9 mouse cellular contexts compared by ENCODE assay signal in genomic region chr11:85840803-85841145, GRCm38 (mm10). TPM values are rescaled to one million over a fixed set of nuclear protein-coding genes. Genes with fewer than 3 reads are reported as not detected.
DNase-seq lines count a peak whose midpoint lies in the region; ATAC-seq and TF ChIP-seq lines count a peak whose summit lies in the region.
"Had no signal": no experiment of that assay in that cellular context is flagged by ENCODE, and none has a peak within 500 bp of the region (broad histone marks: within the 10 kb centered on the region; RNA-seq: fewer than 3 reads in every experiment).

No protein-coding gene starts in this region.

- peak overlapping the region; percentile 93 for H3K9ac ChIP-seq in lung, embryonic 16.5 days (ENCODE audit: low read length)
- H3K9ac ChIP-seq in intestine, postnatal 0 days (ENCODE audit: low read depth, low read length) = 0 out of 2 replicates have a peak overlapping the region, but pooled peaks have one; percentile 4
- no peak overlapping the region for H3K9ac ChIP-seq in neural tube, embryonic 15.5 days (replicated peaks)

- no peaks in the 10 kb centered on the region for H3K9me3 ChIP-seq in lung, embryonic 16.5 days (ENCODE audit: control insufficient read depth, low read length)
- H3K9me3 ChIP-seq in intestine, postnatal 0 days (ENCODE audit: control insufficient read depth) = no peaks in the 10 kb centered on the region
- no peaks in the 10 kb centered on the region for H3K9me3 ChIP-seq in neural tube, embryonic 15.5 days (replicated peaks)

- H3K4me1 ChIP-seq in lung, embryonic 16.5 days (replicated peaks; ENCODE audit: control insufficient read depth, insufficient read depth, low read length) = peaks cover 18% of the 10 kb centered on the region
- H3K4me1 ChIP-seq in intestine, postnatal 0 days (replicated peaks; ENCODE audit: control insufficient read depth, insufficient read depth, low read length) = peaks cover 10% of the 10 kb centered on the region
- peaks cover 46% of the 10 kb centered on the region for H3K4me1 ChIP-seq in neural tube, embryonic 15.5 days

- no peak for ATAC-seq in CD4-positive, CD25-positive, alpha-beta regulatory T cell, adult 4 months
- ATAC-seq in lung, embryonic 16.5 days (ENCODE audit: low read depth) = no peak
- ATAC-seq in intestine, postnatal 0 days = no peak
- ATAC-seq in neural tube, embryonic 15.5 days (ENCODE audit: low FRiP score) = no peak

- peak overlapping the region; percentile 91 for H3K4me2 ChIP-seq in lung, embryonic 16.5 days (ENCODE audit: low read depth, low read length)
- peak overlapping the region; percentile 90 for H3K4me2 ChIP-seq in intestine, postnatal 0 days (replicated peaks; ENCODE audit: low read depth)
- H3K4me2 ChIP-seq in neural tube, embryonic 15.5 days = peak overlapping the region; percentile 28

- H3K27ac ChIP-seq in lung, embryonic 16.5 days (ENCODE audit: low read length) = peak overlapping the region; percentile 96
- no peak overlapping the region for H3K27ac ChIP-seq in intestine, postnatal 0 days (ENCODE audit: low read depth, low read length)
- no peak overlapping the region for H3K27ac ChIP-seq in neural tube, embryonic 15.5 days (replicated peaks)

- H3K4me3 ChIP-seq in lung, embryonic 16.5 days (ENCODE audit: low read length) = peak overlapping the region; percentile 73
- peak overlapping the region; percentile 2; the same call in 1 of the 2 replicates for H3K4me3 ChIP-seq in intestine, postnatal 0 days (ENCODE audit: low read depth, low read length)
- 0 out of 2 replicates have a peak overlapping the region, but pooled peaks have one; percentile 12 for H3K4me3 ChIP-seq in neural tube, embryonic 15.5 days (replicated peaks)

- peaks cover 49% of the 10 kb centered on the region for H3K27me3 ChIP-seq in lung, embryonic 16.5 days (ENCODE audit: control insufficient read depth, insufficient read depth, low read depth, low read length)
- peaks cover 81% of the 10 kb centered on the region for H3K27me3 ChIP-seq in intestine, postnatal 0 days (replicated peaks; ENCODE audit: control insufficient read depth, insufficient read depth, low read length)
- peaks cover 98% of the 10 kb centered on the region for H3K27me3 ChIP-seq in neural tube, embryonic 15.5 days (replicated peaks)

- WGBS in lung, embryonic 16.5 days = 4% methylated on average over 21 of the region's 21 CpGs
- WGBS in intestine, postnatal 0 days = 34% methylated on average over 21 of the region's 21 CpGs
- 4% methylated on average over 21 of the region's 21 CpGs for WGBS in neural tube, embryonic 15.5 days

- TF ChIP-seq CTCF in intestine, postnatal 0 days (IDR thresholded peaks at IDR 0.05; ENCODE audit: low read depth) = no peak

- peak; percentile 15 for DNase-seq in CD4-positive, CD25-positive, alpha-beta regulatory T cell, adult 2 months (ENCODE audit: low read depth, low spot score)
- no peak for DNase-seq in lung, postnatal 14 days
- DNase-seq in spleen, postnatal 4 days (ENCODE audit: low spot score in 2 of 2) = no peak
- no peak for DNase-seq in adrenal gland, adult 8-10 months

- peaks cover 3% of the 10 kb centered on the region; the same call in 1 of the 2 replicates for H3K36me3 ChIP-seq in lung, embryonic 16.5 days (ENCODE audit: control insufficient read depth, insufficient read depth, low read length)
- peaks cover 6% of the 10 kb centered on the region; the same call in 1 of the 2 replicates for H3K36me3 ChIP-seq in intestine, postnatal 0 days (ENCODE audit: control insufficient read depth, insufficient read depth)
- H3K36me3 ChIP-seq in neural tube, embryonic 15.5 days = no peaks in the 10 kb centered on the region

RNA-seq across cellular contexts. Expression of gene Tbx2, which starts 8.4 kb away (rescaled TPM):
- polyA plus RNA-seq in CD4-positive, CD25-positive, alpha-beta regulatory T cell, adult 4 months (2017; shearing (Covaris generic)) = not detected
- 24.6 and 25.1 TPM in 2 replicates for polyA plus RNA-seq in lung, embryonic 16.5 days (2015; fragmentation: Nextera tagmentation; extraction: Ambion mirVana)
- 3.0 and 3.3 TPM in 2 replicates for polyA plus RNA-seq in intestine, postnatal 0 days (2015; fragmentation: Nextera tagmentation; extraction: Ambion mirVana)
- polyA plus RNA-seq in neural tube, embryonic 15.5 days (2015; fragmentation: Nextera tagmentation; extraction: Ambion mirVana) = 1.4 and 1.5 TPM in 2 replicates
- total RNA-seq in adrenal gland, adult 8-10 months (2022) = 10 to 100 TPM; 23.4 to 30.5 (median 24.9) TPM

RNA-seq across cellular contexts. Expression of gene Gm11444, which starts 9.4 kb away (rescaled TPM):
- polyA plus RNA-seq in CD4-positive, CD25-positive, alpha-beta regulatory T cell, adult 4 months (2017; shearing (Covaris generic)) = under 1 TPM in 1 of 2 experiments, not detected in 1; 0.59 TPM
- polyA plus RNA-seq in lung, embryonic 16.5 days (2015; fragmentation: Nextera tagmentation; extraction: Ambion mirVana) = not detected in 2 replicates
- polyA plus RNA-seq in intestine, postnatal 0 days (2015; fragmentation: Nextera tagmentation; extraction: Ambion mirVana) = not detected in 2 replicates
- not detected in 2 replicates for polyA plus RNA-seq in neural tube, embryonic 15.5 days (2015; fragmentation: Nextera tagmentation; extraction: Ambion mirVana)
- total RNA-seq in adrenal gland, adult 8-10 months (2022) = not detected
- total RNA-seq: gastrocnemius, adult 8-10 months had no signal

RNA-seq across cellular contexts. Expression of gene Tbx4, which starts 45.4 kb away (rescaled TPM):
- polyA plus RNA-seq in CD4-positive, CD25-positive, alpha-beta regulatory T cell, adult 4 months (2017; shearing (Covaris generic)) = not detected
- 61.4 and 70.5 TPM in 2 replicates for polyA plus RNA-seq in lung, embryonic 16.5 days (2015; fragmentation: Nextera tagmentation; extraction: Ambion mirVana)
- polyA plus RNA-seq in intestine, postnatal 0 days (2015; fragmentation: Nextera tagmentation; extraction: Ambion mirVana) = not detected in 2 replicates
- polyA plus RNA-seq in neural tube, embryonic 15.5 days (2015; fragmentation: Nextera tagmentation; extraction: Ambion mirVana) = 0.19 and 0.29 TPM in 2 replicates
- under 1 TPM in 2 of 4 experiments, not detected in 2; 0.10 to 0.15 TPM for total RNA-seq in adrenal gland, adult 8-10 months (2022)

Comparison
In these comparisons a context has a peak if more than half of its experiments do, and no peak if none do; other contexts are left out.
1. H3K4me2 ChIP-seq: peak in every context shown above with its lines; median percentile 91 in lung, embryonic 16.5 days; 90 in intestine, postnatal 0 days; 28 in neural tube, embryonic 15.5 days.
2. H3K4me3 ChIP-seq: peak in every context shown above with its lines; median percentile 73 in lung, embryonic 16.5 days; 12 in neural tube, embryonic 15.5 days; 2 in intestine, postnatal 0 days.
3. RNA of gene Tbx4, which starts 45.4 kb away (polyA plus RNA-seq): 61.4 to 70.5 TPM in lung, embryonic 16.5 days; 0.19 to 0.29 TPM in neural tube, embryonic 15.5 days, not detected in CD4-positive, CD25-positive, alpha-beta regulatory T cell, adult 4 months and not detected in intestine, postnatal 0 days; every median in the first group is over 10 times any median in the second.